Mouse (Mus musculus) myocyte (in vitro differentiated cells): Measurements from ENCODE around the gene Nat8l.

Source experiments
- E2F4 ChIP-seq: IDR thresholded peaks from one replicate; pipeline ENCODE4 v1.6.1; 2011; ENCODE audit warnings: mild to moderate bottlenecking, control low read depth, moderate library complexity; ENCODE audit not compliant: insufficient read depth
- MYOG ChIP-seq, 3 experiments: IDR thresholded peaks; one replicate each; pipeline ENCODE4 v1.6.1; 2011; ENCODE audit warnings: control low read depth in 2 of 3, low read depth in 2 of 3, mild to moderate bottlenecking in 2 of 3; ENCODE audit not compliant: insufficient read length in 2 of 3, control insufficient read depth in 1 of 3, insufficient read depth in 1 of 3
- POLR2A ChIP-seq: IDR thresholded peaks from one replicate; pipeline ENCODE4 v1.6.1; 2011; ENCODE audit warnings: low read depth, mild to moderate bottlenecking, control low read depth, moderate library complexity; ENCODE audit not compliant: insufficient read length
- POLR2AphosphoS2 ChIP-seq: IDR thresholded peaks from one replicate; pipeline ENCODE4 v1.6.1; 2011; ENCODE audit warnings: low read depth, control low read depth; ENCODE audit not compliant: insufficient read length
- SRF ChIP-seq: IDR thresholded peaks from one replicate; pipeline ENCODE4 v1.6.1; 2011; ENCODE audit warnings: low read depth; ENCODE audit not compliant: control insufficient read depth, insufficient read length
- TCF12 ChIP-seq: IDR thresholded peaks from one replicate; pipeline ENCODE4 v1.6.1; 2011; ENCODE audit warnings: mild to moderate bottlenecking, control low read depth; ENCODE audit not compliant: poor library complexity, insufficient read depth, severe bottlenecking

DNA sequence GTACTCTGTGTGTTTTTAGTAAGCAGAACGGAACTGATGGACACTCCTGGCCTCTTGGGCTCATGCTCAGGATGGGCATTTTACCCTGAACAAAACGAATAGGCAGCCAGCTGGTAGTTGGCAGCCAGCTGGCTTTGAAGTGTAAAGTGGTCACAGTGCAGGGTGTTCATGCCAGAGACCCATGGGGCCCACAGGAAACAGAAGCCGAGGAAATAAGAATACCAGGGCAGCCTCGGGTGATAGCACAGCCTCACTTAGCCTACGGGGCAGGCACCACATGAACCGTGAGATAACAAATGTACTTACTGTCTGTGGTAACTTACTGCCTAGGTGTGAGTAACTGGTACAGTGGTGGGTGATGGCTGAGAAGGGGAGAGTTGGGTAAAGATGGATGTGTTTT is 35.2 kb downstream of the Nat8l start:
- TF ChIP-seq POLR2A (no peak), TCF12 (no peak), SRF (no peak), MYOG (IDR thresholded peaks at IDR 0.05; ENCODE audit: control insufficient read depth in 1 of 3, insufficient read depth in 1 of 3, insufficient read length in 2 of 3, low read depth in 2 of 3) (no peak), POLR2AphosphoS2 (no peak), E2F4 (no peak)
